Mouse (Mus musculus): ENCODE results near the gene Cdc26.

Gene Cdc26

DNA sequence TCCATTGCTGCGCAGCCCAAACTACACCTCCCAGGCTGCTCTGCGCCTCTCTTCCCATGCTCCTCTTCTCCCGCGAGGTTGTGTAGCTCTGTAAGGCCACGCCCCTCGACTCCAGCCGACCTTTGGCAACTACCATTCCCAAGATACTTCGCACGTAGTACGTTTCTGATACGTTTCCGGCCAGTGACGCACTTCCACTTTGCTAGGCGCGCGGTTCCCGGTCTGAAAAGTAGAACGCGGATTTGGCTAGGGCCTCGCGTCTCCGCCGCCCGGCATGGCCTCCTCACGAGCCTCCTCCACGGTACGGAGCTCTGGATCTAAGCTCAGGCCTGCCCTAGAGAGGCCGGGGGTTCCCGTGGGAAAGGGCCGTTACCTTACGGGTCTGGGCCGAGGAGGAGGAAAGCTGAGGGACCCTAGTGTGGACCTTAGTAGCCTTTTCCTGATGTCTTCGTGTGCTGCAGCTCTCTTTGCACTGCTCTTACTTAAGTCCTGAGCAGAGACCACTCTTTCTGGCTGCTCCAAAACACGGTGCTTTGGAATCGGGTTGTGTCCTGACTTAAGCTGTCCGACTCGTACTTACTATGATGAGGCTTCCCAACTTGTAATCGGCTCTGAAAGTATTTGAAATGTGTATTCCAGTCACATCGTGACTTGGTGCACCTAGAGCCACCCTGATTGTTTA lies at the start of gene Cdc26, which contains the start of gene Prpf4:
Cdc26 (minus strand) TSS at position 42 of the 682 bp plus-strand sequence.
Prpf4 (plus strand) TSS at position 197 of the 682 bp plus-strand sequence.
- DNase-seq (ENCODE audit: inconsistent ontology term) = peak; percentile 97

DNA sequence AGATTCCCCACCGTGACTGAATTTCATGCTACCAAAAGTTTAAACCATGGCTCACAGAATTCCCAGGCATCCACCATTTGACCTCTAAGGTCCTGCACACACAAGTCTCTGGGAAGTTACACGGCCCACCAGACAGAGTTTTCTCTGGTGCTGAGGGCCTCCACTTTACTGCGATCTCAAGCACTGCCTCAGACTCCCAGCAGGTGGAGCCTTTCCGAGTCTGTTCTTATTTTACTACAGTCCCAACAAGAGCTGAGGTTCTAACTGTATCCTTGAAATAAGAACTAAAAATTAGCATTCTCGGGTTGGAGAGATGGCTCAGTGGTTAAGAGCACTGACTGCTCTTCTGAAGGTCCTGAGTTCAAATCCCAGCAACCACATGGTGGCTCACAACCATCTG lies 46.6 kb upstream of the Cdc26 start:
- DNase-seq (ENCODE audit: inconsistent ontology term) = no peak

DNA sequence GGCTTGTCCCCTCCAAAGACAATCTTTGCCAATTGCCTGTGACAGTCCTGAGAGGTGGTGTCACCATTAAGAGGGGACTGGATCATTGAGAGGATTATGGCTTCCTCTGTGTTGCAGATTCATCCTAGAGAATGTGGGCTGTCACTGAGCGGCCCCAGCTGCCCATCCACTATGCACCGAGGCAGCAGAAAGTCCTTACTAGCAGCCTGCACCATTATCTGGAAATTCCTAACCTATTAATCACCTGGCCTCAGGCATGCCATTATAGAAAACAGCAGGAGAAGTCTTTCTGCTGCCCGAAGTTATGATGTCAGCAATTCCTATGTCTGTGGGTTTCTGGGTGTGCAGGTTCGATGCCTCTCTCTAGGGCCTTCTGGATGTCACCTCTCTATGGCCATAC lies 32.5 kb upstream of the Cdc26 start:
- DNase-seq (ENCODE audit: inconsistent ontology term) = peak; percentile 67

DNA sequence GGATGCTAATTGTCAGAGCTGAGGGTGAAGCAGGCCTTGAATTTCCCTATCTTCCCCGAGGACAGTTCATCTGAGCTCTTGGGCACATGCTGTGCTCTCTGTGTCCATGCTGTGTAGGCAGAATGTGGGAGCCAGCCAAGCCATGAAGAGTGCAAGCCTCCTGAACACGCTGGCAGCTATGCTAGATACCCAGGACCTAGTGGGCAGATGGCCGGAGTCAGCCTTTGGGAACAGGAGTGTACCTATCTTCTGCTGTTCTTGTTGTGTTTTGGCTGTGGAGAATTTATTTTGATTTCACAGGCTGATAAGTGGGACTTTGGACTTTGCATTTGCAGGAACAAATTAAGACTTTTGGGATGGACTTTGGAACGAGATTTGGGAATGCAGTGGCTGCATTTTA lies 32.1 kb upstream of the Cdc26 start:
- DNase-seq (ENCODE audit: inconsistent ontology term) = no peak

DNA sequence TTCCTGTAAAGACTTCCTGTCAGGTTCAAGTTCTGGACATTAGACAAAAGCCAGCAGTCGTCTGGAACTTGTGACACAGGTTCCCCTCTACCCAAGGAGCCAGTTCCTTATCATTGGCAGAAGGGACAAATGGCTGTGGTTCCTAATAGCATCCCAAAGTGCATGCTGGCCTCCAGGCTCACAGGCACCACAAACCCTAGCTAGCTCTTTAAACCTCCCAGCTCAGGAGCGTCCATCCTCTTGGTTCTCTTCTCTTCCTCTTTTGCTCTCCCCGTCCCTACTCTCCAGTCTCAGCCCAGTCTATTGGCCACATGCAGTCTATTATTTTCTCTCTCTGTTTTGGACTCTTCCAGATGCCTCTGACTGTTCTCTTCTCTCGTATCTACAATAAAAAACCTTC lies 31.4 kb upstream of the Cdc26 start:
- no peak for DNase-seq (ENCODE audit: inconsistent ontology term)

DNA sequence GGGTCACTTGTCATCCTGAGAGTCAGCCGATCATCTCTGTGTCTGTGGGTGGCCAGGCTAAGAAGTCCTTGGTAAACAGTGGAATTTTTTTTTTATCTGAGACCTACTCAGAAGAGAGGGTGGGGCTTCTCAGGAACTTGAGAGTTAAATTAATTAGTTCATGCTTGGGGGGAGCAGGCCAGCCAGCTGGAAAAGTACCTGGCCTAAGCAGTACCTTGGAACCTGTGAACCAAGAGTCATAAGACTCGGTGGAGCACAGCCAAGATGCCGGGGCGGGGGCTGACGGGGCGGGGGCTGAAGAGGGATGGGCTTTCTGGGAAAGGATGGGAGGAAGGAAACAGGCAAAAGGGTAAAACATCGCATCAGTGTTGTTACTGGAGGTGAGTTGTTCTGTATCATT lies 29.4 kb upstream of the Cdc26 start:
- DNase-seq (ENCODE audit: inconsistent ontology term) = no peak

DNA sequence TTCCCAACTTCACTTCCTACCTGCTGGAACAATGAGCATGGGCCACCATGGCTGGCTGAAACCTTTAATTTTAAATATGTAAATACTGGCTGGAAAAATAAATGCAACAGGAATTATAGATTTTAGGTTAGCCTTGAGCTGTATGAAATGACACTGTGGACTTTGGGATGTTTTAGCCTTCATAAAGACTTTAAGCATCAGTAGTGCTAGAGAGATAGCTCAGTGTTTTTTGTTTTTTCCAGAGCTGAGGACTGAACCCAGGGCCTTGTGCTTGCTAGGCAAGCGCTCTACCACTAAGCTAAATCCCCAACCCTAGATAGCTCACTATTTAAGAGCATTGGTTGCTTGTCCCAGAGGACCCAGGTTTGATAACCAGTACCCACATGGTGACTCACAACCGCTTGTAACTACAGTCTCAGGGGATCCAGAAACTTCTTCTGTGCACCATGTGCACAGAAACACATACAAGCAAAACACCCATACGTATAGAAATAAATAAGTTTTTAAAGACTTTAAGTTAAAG lies 28.9 kb upstream of the Cdc26 start:
- DNase-seq (ENCODE audit: inconsistent ontology term) = no peak

DNA sequence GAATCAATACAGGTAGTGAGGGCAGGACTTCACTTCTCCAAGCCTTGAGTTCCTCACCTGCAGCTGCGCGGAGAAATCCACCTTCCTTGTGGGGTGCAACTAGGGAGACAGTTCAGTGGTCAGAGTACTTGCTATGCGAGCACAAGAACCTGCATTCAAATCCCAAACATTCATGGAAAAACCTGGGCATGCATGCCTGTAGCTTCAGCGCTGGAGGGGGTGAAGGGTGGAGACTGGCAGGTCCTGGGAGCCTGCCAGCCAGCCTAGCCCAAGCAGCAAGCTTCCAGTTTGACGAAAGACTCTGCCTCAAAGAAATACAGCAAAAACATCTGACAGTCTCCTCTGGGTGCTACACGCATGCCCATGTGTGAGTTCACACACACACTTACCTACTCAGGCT lies 26.6 kb upstream of the Cdc26 start, which contains the start of gene Rnf183:
Rnf183 (minus strand) TSS at position 172 of the 400 bp plus-strand sequence.
- no peak for DNase-seq (ENCODE audit: inconsistent ontology term)

DNA sequence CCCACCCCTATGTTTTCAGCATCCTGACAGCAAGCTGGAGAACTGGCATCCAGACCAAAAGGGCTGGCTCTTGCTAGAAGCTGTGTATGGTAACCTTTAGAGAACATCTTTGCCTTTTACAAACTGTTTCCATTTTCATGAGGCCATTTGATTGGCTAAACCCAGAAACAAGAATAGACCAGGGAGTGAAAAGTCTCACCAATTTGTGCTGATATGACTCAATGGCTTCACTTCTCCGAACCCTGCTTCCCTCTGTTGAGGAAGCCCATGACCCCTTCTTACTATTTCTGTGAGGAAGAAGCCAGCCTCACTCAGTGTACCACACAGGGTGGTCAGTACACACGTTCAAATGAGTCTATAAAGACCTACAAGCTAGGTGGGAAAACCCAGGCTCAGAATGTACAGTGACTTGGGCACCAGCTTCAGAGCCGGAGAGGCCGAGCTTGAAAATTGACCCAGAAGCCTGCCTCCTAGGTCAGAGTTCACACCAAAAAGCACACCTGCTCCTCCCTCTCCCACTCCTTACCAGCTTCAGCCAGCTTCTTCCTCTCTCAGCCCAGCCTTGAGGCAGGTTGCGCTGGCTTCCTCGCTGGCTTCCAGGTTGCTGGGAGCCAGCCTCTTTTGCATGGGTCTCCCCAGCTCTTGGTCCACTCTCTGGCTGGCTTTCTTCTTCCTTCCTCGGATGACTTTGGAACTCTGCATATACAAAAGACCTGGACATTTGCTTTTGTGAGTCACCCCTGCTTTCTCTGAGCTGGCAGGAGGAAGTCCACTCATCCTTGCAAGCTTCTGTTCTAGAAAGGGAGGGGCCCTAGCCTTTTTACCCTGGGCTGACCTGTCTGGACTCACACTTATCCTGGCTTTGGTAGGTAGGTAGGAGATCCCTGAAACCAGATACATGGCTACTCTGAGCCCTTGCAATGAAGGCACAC lies 25.8 kb upstream of the Cdc26 start:
- DNase-seq (ENCODE audit: inconsistent ontology term) = peak; percentile 11

DNA sequence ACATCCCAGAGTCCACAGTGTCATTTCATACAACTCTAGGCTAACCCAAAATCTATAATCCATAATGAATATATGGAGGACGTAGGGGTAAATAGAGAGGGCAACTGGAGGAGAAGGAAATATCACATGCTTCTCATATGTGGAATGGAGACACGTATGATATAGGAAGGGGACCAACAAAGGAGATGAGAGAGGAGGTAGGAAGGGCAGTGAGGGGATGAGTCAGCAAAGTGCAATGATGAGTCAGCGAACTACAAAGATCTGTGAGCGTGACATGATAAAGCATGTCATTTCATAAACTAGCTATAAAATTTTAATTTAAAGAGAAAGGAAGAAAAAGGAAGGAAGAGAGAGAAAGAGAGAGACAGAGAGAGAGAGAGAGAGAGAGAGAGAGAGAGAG lies 23.1 kb upstream of the Cdc26 start:
- no peak for DNase-seq (ENCODE audit: inconsistent ontology term)

DNA sequence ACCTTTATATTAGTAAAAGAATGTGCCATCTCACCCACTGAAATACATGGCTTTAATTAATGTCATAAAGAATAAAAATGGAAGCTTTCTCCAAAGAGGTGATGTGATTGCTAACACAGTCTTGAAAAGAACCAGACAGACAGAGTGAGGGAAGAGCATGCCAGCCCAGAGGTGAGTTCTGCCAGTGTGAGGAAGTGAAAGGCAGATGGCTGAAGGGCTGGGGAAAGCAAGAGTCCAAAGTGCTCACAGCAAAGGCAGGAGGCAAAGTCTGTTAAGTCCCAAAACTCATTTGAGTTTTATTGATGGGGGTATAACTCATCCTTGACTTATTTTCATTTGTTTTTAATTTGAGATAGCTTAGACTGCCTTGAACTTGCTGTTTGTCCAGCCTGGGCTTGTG lies 22.2 kb upstream of the Cdc26 start:
- no peak for DNase-seq (ENCODE audit: inconsistent ontology term)

DNA sequence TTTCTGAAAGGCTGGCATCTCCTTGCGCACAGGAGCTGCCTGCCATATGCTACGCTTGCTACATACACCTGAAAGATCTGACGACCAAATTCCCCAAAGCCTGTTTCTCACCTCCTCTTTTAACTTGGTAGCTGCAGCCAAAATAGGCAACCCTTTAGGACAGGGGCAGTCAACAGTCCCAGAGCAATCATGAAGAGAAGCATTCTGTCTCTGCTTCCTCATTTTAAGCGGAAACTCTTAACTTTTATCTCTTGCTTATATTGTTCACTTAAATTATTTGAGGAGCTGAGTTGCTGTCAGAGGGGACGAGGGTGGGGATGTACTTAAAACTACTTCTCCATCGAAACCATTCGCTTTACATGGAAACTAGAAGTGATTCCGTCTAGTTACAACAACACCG lies 21.2 kb upstream of the Cdc26 start:
- DNase-seq (ENCODE audit: inconsistent ontology term) = no peak

DNA sequence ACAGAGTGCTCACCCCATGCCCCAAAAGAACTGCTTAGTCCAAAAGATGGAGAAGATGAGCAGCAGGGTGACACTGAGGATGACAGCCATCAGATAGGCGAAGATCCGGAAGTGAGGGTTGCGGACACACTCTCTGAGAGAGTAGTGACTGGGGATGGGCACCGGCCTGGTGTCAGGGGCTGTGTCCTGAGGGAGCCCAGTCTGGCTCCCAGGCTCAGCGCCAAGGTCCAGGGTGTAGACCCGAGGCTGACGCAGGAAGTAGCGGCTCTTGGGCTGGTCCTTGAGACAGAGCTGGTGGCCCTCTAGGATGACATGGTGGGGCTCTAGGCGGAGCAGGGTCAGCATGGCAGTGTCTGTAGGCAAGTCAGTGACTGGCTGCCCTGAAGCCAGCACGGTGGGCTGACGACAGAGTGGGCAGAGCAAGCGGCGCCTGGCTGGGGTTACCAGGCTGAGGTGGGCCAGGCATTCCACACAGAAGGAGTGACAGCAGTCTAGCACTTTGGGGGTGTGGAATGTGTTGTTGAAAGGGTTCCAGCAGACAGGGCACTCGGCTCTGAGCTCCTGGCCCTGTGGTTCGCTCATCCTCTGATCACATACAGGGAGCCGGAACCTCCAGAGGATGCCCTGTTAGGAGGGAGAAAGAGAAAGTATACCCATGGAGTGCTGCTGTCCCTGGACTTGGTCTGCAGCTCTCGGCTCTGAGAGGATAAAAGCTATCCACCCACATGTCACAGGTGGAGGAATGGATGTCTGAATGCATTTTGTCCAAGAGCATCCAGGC lies 19.7 kb upstream of the Cdc26 start:
- DNase-seq (ENCODE audit: inconsistent ontology term) = no peak

DNA sequence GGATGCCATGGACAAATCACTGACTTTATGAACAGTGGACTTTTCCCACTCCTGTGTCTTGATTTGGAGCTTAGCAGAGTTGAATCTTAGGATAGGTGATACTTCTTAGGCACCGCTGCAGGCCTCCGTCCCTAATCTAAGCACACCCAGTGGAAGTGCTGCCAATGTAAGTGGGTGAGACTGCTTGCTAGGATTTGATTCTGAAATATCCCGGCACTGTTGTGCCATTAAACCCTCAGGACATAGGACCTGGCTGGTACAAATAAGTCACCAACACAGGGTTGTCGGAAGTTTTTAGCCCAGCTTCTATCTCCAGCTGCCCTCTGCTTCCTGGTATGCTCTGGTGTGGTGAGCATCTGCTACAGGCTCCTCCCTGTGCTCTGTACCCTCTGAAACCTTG lies 17.4 kb upstream of the Cdc26 start:
- DNase-seq (ENCODE audit: inconsistent ontology term) = no peak

DNA sequence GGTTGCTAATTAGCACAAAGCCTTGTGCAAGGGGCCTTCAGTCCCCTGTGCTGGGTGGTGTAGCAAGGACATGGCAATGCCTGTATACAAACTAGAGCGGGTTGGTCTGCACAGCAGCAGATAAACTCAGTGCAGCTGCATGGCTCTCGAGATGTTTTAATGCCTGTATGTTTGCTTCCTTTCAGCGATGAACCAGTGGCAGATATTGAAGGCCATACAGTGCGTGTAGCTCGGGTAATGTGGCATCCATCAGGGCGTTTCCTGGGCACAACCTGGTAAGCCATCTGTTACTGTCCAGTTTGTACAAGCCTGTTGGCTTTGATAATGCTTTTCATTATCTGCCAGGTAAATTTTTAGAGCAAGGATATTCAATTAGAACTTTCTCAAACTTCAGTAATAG lies 10.6 kb upstream of the Cdc26 start:
- no peak for DNase-seq (ENCODE audit: inconsistent ontology term)

DNA sequence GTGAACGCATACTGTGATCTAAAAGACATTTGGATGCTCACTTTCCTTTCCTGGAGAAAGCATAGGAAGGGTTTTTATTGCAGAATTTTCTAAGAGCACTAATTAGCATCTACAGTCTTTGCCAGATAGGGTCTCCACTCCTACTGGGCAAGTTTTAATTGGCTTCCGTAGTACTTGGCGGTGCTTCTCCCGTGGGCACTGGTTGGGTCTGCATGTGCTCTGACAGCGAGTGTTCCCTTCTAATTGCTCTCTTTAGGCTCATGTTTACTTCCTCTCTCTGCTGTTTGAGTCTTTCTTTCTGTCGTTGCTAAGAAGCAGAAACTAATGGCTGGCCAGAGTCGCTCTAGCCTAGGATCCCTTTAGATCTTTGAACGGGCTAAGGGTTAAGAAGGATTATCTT lies 10.0 kb upstream of the Cdc26 start:
- no peak for DNase-seq (ENCODE audit: inconsistent ontology term)

DNA sequence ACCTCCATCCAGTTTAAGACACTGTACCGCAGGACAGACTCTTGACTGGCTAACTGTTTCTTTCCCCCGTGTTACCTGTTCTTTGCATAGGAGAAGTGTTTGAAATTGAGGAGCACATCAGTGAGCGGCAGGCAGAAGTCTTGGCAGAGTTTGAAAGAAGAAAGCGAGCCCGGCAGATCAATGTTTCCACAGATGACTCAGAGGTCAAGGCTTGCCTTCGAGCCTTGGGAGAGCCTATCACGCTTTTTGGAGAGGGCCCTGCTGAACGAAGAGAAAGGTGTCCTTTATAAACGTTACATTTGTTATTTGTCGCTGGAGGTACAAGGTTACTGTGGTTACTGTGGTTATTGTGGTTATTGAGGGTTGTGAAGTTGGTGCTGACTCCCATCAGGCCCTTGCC lies 3.2 kb upstream of the Cdc26 start:
- no peak for DNase-seq (ENCODE audit: inconsistent ontology term)

DNA sequence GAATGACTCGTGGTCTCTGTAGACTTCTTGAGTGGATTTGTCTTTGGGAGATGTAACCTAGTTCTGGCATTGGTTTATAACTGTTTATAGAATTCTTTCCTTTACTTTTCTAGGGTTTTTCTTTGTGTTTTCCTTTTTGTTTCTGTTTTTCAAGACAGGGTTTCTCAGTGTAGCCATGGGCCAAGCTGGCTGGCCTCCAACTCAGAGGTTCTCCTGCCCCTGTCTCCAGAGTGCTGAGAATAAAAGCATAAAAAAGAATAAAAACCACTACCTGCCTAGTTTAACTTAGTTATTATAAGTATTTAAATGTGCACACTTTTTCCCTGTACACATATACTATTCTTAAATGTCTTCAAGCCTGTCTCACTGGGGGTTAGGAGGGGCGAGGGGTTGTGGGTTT lies 1.9 kb upstream of the Cdc26 start:
- DNase-seq (ENCODE audit: inconsistent ontology term) = no peak

DNA sequence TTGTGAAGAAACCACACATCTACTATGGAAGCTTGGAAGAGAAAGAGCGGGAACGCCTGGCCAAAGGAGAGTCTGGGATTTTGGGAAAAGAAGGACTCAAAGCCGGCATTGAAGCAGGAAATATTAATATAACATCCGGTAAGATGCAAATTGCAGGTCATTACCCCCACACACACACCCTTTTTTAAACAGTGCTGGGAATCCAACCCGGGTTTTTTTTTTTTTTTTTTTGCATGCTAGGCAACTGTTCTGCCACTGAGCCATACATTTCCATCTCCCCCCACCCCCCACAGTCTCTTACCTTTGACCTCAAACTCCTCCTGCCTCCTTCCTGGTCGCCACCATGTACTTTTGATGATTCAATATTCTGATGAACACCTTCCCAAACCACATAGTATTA lies 1.2 kb upstream of the Cdc26 start:
- DNase-seq (ENCODE audit: inconsistent ontology term) = no peak

DNA sequence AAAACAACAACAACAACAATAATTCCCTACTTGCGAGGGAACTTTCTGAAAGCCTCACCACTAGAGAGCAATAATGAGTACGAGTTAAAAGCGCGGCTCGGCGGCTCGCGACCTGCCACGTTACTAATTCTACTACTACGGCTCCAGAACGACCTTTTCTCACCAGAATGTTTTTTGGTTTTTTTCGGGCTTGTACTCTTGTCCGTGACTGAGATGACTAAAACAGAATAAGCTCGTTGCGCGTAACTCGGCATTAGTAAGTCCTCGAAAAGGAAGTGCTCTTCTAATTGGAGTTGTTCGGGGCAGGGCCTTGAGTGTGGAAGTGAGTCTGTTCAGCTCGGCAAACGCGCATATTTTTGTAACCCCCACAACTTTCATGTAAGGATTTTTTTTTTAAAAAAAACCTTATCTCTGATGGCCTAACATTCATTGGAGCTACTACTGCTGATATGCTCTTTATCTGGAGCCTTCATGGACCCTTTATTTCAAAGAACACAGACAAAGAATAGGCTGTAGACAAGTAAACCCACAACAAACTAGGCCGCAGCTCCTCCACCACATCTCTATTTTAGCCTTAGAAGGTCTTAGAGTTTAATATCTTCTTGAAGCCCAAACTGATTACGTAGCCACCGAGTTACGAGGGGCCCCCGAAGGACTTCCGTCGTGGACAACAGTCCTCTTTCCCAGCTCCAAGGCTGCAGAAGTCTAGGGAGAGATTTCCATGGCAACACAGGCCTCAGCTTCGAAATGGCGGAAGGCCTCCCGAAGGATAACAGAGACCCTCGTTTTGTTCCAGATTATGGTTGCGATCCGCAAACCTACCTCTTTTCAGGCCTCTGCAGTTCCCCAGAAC lies 486 bp downstream of the Cdc26 start:
- DNase-seq (ENCODE audit: inconsistent ontology term) = peak; percentile 85

DNA sequence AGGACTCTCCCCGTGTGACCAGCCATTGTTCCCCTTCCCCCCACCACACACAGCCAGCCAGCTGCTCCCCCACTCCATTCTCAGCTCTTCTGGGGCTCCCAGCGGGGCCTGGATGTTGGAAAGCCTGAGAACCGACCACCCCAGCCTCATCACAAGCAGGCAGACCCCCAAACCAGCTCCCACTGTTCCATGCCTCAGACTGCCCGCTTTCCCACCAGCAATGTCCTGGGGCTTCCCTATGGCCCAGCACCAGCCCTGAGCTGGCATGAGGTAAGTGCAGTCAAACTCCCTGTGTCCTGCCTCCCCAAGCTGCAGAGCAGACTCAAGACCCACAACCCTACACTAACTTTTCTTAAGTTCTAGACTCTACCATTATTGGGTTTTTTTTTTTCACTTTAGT lies 2.3 kb downstream of the Cdc26 start:
- DNase-seq (ENCODE audit: inconsistent ontology term) = no peak

Measured in Muller cell, postnatal 12 days (primary cell).